8 mouse cellular contexts compared by ENCODE assay signal in genomic region chr11:117348429-117349103, GRCm38 (mm10).
A peak's percentile ranks its signal among the peaks of the same experiment; 100 is the strongest.
DNase-seq lines count a peak whose midpoint lies in the region; ATAC-seq lines count a peak whose summit lies in the region.

No protein-coding gene starts in this region.

- H3K9me3 ChIP-seq in kidney, embryonic 14.5 days (ENCODE audit: control insufficient read depth, low read length) = no peaks in the 10 kb centered on the region
- no peaks in the 10 kb centered on the region for H3K9me3 ChIP-seq in embryonic facial prominence, embryonic 11.5 days (replicated peaks; ENCODE audit: control insufficient read depth, low read length)
- no peaks in the 10 kb centered on the region for H3K9me3 ChIP-seq in hindbrain, embryonic 16.5 days (ENCODE audit: control insufficient read depth, low read length)
- no peaks in the 10 kb centered on the region for H3K9me3 ChIP-seq in midbrain, embryonic 14.5 days (ENCODE audit: control insufficient read depth, low read length)

- WGBS in kidney, embryonic 14.5 days = 37% methylated on average over 10 of the region's 10 CpGs
- WGBS in embryonic facial prominence, embryonic 11.5 days = 53% methylated on average over 10 of the region's 10 CpGs
- WGBS in hindbrain, embryonic 16.5 days = 39% methylated on average over 10 of the region's 10 CpGs
- 50% methylated on average over 10 of the region's 10 CpGs for WGBS in midbrain, embryonic 14.5 days

- no peaks in the 10 kb centered on the region for H3K27me3 ChIP-seq in kidney, embryonic 14.5 days (ENCODE audit: control insufficient read depth, insufficient read depth, low read length)
- no peaks in the 10 kb centered on the region for H3K27me3 ChIP-seq in embryonic facial prominence, embryonic 11.5 days (ENCODE audit: control insufficient read depth, insufficient read depth, low read length)
- H3K27me3 ChIP-seq in hindbrain, embryonic 16.5 days (replicated peaks; ENCODE audit: control insufficient read depth, insufficient read depth, low read length) = no peaks in the 10 kb centered on the region
- no peaks in the 10 kb centered on the region for H3K27me3 ChIP-seq in midbrain, embryonic 14.5 days (ENCODE audit: control insufficient read depth, insufficient read depth, low read length)

- H3K4me1 ChIP-seq in kidney, embryonic 14.5 days (ENCODE audit: control insufficient read depth, insufficient read depth, low read length) = peaks cover 73% of the 10 kb centered on the region
- peaks cover 53% of the 10 kb centered on the region for H3K4me1 ChIP-seq in embryonic facial prominence, embryonic 11.5 days (ENCODE audit: control insufficient read depth, insufficient read depth, low read length)
- peaks cover 56% of the 10 kb centered on the region for H3K4me1 ChIP-seq in hindbrain, embryonic 16.5 days (ENCODE audit: control insufficient read depth, insufficient read depth, low read depth, low read length)
- H3K4me1 ChIP-seq in midbrain, embryonic 14.5 days (ENCODE audit: control insufficient read depth, insufficient read depth, low read length) = peaks cover 56% of the 10 kb centered on the region

- peaks cover 23% of the 10 kb centered on the region for H3K36me3 ChIP-seq in kidney, embryonic 14.5 days (ENCODE audit: control insufficient read depth, insufficient read depth, low read length)
- H3K36me3 ChIP-seq in embryonic facial prominence, embryonic 11.5 days (replicated peaks; ENCODE audit: control insufficient read depth, insufficient read depth, low read depth, low read length) = peaks cover 5% of the 10 kb centered on the region
- H3K36me3 ChIP-seq in hindbrain, embryonic 16.5 days (ENCODE audit: control insufficient read depth, insufficient read depth, low read length) = peaks cover 15% of the 10 kb centered on the region
- H3K36me3 ChIP-seq in midbrain, embryonic 14.5 days (ENCODE audit: control insufficient read depth, insufficient read depth, low read length) = peaks cover 28% of the 10 kb centered on the region

- no peak overlapping the region for H3K4me2 ChIP-seq in kidney, embryonic 14.5 days (replicated peaks; ENCODE audit: low read depth, low read length)
- H3K4me2 ChIP-seq in embryonic facial prominence, embryonic 11.5 days (ENCODE audit: low read depth, low read length) = no peak overlapping the region
- no peak overlapping the region for H3K4me2 ChIP-seq in hindbrain, embryonic 16.5 days (ENCODE audit: low read length)
- H3K4me2 ChIP-seq in midbrain, embryonic 14.5 days (ENCODE audit: low read length) = no peak overlapping the region

- H3K27ac ChIP-seq in kidney, embryonic 14.5 days (ENCODE audit: low read depth, low read length) = peak overlapping the region; percentile 24; the same call in 1 of the 2 replicates
- peak overlapping the region; percentile 77; the same call in 1 of the 2 replicates for H3K27ac ChIP-seq in embryonic facial prominence, embryonic 11.5 days (replicated peaks; ENCODE audit: low read depth, low read length)
- H3K27ac ChIP-seq in hindbrain, embryonic 16.5 days (ENCODE audit: low read depth, low read length) = peak overlapping the region; percentile 42; the same call in 1 of the 2 replicates
- H3K27ac ChIP-seq in midbrain, embryonic 14.5 days (replicated peaks; ENCODE audit: low read depth, low read length) = peak overlapping the region; percentile 57; the same call in 1 of the 2 replicates

- no peak for ATAC-seq in kidney, embryonic 14.5 days (ENCODE audit: low FRiP score, low TSS enrichment)
- no peak for ATAC-seq in embryonic facial prominence, embryonic 11.5 days (replicated peaks; ENCODE audit: insufficient number of reproducible peaks, low FRiP score, low TSS enrichment, low read depth)
- ATAC-seq in hindbrain, embryonic 16.5 days = no peak
- ATAC-seq in midbrain, embryonic 14.5 days (ENCODE audit: low FRiP score, low TSS enrichment) = no peak

- no peak overlapping the region for H3K4me3 ChIP-seq in kidney, embryonic 14.5 days (ENCODE audit: low read length)
- no peak overlapping the region for H3K4me3 ChIP-seq in embryonic facial prominence, embryonic 11.5 days (ENCODE audit: low read depth, low read length)
- H3K4me3 ChIP-seq in hindbrain, embryonic 16.5 days (ENCODE audit: low read length) = no peak overlapping the region
- no peak overlapping the region for H3K4me3 ChIP-seq in midbrain, embryonic 14.5 days (replicated peaks; ENCODE audit: low read depth, low read length)

- no peak for DNase-seq in kidney, adult 11 months
- no peak for DNase-seq in embryonic facial prominence, embryonic 11.5 days (ENCODE audit: low spot score)
- no peak for DNase-seq in midbrain, embryonic 14.5 days
- DNase-seq in embryo, embryonic 11 days = no peak
- DNase-seq in right cerebral cortex, postnatal 10 days (ENCODE audit: low spot score in 2 of 2) = no peak
- DNase-seq in kidney, adult 8-10 months = no peak

- peak overlapping the region; percentile 3; the same call in 1 of the 2 replicates for H3K9ac ChIP-seq in kidney, embryonic 14.5 days (ENCODE audit: low read depth, low read length)
- H3K9ac ChIP-seq in embryonic facial prominence, embryonic 11.5 days (replicated peaks; ENCODE audit: low read length) = no peak overlapping the region
- H3K9ac ChIP-seq in hindbrain, embryonic 16.5 days (ENCODE audit: low read depth, low read length) = no peak overlapping the region
- no peak overlapping the region for H3K9ac ChIP-seq in midbrain, embryonic 14.5 days (replicated peaks; ENCODE audit: low read length)

Comparison
In these comparisons a context has a peak if more than half of its experiments do, and no peak if none do; other contexts are left out.
1. H3K27ac ChIP-seq: peak in every context shown above with its lines; median percentile 77 in embryonic facial prominence, embryonic 11.5 days; 57 in midbrain, embryonic 14.5 days; 42 in hindbrain, embryonic 16.5 days; 24 in kidney, embryonic 14.5 days.